Mouse (Mus musculus): ENCODE measurements around the gene Ankrd27. TPM values are rescaled to one million over a fixed set of nuclear protein-coding genes. Genes with fewer than 3 reads are reported as not detected.

The Ankrd27 gene
- total RNA-seq, 2 experiments from 2014 or later, result 30.1 to 35.3 TPM

DNA sequence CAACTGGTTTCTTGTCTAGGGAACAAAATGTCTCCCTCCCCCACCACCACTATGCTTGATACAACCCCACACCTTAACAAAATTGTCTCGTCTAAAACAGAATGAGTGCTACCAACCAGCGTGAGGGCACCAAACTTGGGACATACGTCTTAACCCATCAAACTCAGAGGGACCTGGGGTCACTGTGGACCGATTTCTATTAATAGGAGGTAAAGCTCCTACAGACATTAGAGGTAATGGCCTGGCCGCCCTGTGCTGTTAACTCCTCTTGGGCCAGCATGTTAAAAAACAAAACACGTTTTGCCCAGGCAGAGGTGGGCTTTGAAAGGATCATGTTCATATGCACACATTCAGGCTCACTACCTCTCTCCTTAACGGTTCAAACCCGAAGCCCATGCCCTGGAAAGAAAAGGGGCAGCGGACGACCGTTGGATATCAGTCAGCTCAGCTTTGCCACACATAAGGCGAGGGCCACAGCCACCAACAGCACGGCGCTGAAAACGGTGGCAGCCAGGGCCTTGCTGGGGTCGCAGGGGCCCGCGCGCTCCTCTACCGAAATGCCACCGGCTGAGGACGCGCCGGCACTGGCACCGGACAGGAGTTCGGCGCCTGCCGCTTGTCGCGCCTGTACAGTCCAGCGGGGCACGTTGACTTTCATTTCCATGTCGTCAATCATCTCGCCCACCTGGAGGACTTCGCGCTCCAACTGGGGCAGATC is 1.8 kb upstream of the Ankrd27 start:
- DNase-seq, result no peak

DNA sequence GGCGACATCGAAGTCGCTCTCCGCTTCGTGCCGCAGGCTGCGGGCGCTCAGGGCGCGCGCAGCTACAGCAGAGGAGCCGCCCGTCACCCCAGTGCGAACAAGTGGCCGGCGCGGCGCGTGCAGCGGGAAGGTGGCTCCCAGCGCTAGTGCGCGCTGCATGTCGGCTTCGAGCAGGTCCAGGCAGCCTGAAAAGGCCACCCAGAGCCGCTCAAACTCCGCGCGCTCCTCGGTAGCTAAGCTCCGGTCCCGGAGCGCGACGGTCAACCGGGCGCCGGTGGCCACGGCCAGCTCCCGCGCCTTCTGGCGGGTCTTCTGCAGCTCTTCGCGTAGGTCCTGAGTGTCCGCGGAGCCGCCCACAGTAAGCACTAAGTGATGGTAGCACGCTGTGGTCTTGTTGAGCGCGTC is 1.3 kb upstream of the Ankrd27 start:
- peak; percentile 60 for DNase-seq

DNA sequence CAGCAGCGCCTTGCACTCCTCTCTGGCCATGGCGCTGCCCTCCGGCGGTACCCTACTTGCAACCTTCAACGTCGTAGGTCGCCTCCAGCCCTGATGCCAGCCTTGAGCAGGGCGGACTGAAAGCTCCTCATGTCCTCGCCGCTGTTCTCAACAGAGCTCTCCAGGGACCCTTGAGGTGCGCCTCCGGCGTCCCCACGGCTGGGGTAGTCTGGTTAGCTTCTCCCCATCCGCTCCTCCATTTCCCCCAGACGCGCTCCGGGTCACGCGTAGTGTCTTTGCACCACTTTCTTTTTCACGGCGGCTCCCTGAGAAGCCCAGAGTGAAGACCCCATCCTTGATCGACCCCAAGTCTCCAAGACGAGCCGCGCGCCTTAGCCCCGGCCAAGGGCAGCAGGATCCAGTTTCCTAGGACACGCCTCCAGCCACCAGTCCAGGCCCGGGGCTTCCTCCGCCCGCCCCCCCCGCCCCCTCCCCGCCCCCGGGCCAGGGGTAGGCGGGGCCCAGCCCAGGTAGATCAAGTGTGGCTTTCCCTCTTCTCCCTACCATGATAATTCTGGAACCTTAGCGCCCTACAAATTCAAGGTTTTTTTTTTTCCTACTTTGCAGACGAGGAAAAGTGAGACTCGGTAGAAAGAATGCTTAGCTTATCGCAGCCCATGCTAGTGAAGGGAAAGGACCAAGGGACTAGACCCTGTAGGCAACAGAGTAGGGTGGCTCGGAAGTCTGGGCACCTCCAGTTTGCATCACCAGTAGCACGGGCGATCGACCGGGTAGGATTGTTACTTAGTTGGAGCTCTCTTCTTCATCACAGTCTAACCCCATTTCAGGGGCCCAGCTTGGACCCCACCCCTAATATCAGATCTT is 621 bp upstream of the Ankrd27 start, which contains the start of gene Rgs9bp:
Gene Rgs9bp, minus strand, starts transcription at position 392 of the 864 bp plus-strand sequence.
- peak; percentile 64 for DNase-seq

DNA sequence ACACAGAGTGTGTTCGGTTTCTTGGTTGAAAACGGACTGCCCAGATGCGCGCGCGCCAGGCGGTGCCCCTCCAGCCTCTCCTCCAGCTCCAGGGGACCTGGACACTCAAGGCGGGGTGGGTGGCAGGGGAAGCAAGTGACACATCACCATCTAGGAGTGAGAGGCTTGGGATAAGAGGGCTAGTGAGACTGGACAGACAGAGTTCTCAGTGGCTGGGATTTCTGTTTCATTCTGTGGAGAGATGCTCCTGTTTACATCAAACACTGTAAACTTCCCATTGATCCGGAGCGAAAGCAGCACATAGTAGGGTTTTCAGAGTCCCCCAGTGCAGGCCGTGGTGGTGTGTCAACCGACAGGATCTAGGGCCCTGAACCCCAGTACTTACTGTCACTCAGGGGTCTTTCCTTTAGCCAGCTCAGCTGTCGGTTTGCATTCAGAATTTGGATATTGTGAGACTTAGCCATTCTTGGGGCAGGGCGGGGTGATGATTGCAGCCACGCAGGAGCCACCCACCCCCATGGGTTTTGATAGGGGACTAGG is 932 bp downstream of the Ankrd27 start:
- peak; percentile 17 for DNase-seq

DNA sequence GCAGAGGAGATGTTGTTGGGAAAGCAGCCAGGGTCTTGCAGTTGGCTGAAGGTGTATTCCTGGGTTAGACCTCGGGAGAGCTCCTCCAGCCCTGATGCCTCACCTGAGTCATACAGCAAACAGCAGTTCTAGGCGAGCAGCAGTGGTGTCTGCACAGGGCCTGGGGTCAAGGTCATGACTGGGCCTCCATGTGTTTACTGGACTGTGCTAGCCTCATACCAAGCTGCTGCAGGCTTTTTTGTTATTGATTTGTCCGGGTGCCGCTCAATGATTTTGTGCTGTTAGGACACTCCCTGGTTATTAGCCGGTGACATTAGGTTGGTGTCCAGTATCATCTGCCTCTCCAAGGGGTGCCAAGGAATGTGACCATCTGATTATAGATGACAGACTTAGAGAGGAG is 1.7 kb downstream of the Ankrd27 start:
- no peak for DNase-seq

DNA sequence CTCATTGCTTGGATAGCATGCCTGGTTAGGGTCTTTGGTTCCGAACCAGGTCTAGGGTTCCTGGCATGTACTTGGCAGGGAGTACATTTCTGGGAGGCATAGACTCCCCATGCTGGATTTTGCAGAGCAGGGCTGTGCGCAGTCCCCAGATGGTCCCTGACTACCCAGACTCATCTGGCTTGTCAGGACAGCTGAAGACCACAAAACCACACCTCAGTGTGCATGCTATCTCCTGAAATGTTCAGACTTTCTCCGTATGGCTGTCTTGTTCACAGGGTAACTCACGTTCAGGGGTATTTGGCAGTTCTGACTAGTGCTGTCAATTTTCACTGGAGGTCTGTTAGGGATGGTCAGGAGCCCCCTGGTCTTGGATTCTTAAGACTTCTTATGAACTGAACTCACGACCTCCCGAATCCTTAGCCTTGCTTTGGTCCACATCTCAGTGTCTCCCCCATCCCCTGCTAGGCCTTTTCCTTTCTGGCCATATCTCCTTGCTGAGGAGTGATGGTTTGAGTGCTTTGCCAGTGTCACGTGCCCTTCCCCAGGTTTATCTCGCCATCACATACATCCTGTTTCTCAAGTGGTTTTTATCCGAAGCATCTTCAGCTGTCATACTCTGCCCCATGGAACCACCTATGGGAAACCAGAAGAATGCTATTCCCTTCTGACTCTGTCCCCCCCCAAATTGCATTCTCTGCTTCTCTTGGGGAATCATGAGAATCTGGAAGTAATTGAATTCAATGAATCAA is 2.8 kb downstream of the Ankrd27 start:
- DNase-seq, result no peak

DNA sequence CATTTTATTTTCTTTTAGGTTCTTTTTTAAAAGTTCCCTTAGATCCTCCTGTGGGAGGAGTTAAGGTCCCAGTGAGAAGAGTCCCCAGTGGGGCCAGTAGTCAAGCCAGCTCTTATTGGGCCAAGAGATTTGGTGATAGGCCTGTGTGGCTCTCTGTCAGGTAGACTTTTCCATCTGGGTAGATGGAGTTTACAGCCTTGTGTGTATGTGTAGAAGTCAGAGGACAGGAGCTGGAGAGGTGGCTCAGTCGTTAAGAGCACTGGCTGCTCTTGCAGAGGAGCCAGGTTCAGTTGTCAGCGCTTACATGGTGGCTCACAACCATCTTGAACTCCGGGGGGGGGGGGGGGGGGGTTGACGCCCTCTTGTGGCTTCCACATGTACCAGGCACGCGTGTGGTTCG is 3.4 kb downstream of the Ankrd27 start:
- DNase-seq, result no peak

DNA sequence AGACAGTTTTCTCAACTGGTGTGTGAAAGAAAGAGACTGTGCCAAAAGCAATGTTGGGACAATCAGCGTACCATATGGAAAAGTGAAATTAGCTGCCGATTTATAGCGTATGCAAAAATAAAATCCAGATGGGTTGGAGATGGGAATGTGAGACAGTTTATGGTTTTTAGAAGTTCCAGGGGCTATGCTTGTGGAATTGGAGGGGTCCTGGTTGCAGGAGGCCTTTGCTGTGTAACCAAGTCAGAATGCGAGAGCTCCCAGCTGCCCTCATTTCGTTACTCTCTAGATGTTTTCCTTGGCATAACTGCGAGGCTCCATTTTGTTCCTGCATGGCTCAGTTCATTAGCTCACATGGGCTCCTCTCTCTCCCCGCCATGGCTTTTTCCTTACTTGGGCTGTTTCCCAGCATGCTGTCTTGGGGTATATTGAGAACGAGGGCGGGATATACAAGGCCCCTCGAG is 4.7 kb downstream of the Ankrd27 start:
- peak; percentile 66 for DNase-seq

DNA sequence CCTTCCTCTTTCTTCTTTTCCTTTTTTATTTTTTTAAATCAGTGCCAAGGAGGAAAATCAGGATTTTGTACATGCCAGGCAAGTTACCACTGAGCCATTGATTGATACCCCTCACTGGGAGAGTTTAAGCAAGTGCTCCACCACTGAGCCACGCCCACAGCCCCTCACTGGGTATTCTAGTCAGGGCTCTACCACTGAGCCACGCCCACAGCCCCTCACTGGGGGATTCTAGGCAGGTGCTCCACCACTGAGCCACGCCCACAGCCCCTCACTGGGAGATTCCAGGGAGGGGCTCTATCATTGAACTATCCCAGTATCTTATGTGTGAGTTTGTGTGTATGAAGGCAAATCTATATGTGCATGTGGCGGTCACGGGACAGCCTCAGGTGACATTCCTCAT is 8.3 kb downstream of the Ankrd27 start:
- no peak for DNase-seq

DNA sequence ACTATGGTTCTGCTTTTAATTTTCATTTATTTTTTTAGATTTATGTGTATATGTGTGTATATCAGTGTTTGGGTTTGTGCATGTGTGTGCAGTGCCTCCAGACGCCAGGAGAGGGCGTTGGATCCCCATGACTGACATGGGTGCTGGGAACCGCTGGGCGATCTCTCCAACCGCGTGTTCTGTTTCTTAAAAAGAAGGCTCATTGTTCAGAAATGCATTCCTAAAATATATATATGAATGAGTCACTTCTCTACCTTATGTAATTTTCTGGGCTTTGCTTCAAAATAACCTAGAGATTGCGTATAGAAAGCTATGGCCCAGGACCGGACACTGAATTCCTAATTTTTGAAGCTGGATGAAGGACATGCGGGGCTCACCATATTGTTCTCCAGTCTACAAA is 13.4 kb downstream of the Ankrd27 start:
- no peak for DNase-seq

DNA sequence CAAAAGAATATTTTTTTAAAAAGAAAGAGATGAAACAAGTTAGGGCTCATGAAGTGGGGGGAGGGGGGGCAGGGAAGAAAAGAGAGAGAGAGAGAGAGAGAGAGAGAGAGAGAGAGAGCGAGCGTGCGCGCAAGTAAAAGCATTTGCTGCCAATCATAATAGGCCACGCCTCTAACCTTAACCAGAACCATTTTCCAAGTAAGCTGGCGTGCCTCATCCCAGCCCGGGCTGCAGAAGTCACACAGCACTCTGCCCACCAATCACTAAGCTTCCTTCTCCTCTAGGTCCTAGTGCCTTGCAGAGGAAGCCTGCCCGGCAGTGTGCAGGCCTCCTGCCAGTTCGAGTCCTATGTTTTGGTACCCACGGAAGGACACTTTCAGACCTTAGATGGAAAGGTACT is 14.0 kb downstream of the Ankrd27 start:
- no peak for DNase-seq

DNA sequence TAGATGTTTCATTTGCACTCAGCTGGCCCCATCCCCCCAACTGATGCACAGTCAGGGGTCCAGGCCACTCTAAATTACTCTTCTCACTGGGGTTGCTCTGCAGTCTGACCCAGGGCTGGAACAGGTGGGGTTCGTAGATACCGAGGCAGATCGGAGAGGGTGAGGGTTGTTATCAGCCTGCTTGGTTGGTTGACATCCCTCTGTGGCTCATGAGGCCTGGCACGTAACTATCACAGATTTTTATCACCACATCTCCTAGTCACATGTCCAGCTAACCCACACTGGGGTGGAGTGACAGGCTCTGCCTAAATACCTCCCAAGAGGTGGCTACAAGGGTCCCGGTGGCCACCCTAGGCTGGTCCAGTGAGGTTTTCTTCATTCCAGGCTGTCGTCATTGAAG is 15.1 kb downstream of the Ankrd27 start:
- DNase-seq, result no peak

DNA sequence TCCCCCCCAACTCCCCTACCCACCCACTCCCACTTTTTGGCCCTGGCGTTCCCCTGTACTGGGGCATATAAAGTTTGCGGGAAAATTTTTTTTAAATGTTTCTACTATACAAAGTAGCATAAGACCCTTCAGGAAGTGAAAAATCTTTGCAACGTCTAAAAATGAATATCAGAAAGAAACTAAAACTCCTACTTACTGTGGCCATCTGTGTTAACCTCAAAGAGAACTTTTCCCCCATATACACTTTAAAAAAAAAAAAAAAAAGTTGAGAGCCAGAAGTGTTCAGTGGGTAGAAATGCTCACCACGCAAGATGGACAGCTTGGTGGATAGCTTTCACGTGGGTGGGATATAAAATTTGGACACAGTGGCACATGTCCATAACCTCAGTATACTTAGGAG is 16.7 kb downstream of the Ankrd27 start:
- DNase-seq, result no peak

DNA sequence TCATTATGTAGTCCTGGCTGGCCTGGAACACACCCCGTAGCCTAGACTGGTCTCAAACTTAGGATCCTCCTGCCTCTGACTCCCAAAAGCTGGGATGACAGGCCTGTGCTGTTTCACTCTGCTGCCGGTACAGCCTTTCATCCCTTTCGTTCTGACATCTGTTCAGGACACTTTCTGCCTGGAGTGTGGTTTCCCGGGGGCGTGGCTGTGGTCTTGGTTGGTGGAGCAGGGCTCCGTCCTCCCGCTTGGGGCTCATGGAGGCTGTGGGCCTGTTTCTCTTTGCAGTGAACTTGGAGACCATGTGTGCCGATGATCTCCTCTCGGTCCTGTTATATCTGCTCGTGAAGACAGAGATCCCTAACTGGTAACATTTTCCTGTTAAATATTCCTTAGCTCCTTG is 20.8 kb downstream of the Ankrd27 start:
- DNase-seq, result no peak

DNA sequence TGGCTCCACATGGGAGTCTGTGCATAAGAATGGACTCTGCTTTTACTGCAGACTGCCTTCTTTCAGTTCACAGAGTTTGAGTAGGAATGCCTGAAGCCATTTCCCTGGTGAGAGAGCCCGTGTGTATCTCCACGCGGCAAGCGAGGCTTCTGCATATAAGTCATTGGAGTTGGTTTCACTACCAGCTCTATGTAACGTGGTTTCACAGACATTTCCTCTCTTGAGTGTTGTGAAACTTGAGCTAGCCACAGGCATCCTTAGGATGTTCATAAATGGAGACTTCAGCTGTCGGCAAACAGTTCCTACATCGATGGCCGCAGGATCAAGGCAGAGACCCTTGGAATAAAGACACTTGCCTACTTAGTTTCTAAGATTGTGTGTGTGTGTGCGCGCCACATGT is 23.2 kb downstream of the Ankrd27 start:
- no peak for DNase-seq

DNA sequence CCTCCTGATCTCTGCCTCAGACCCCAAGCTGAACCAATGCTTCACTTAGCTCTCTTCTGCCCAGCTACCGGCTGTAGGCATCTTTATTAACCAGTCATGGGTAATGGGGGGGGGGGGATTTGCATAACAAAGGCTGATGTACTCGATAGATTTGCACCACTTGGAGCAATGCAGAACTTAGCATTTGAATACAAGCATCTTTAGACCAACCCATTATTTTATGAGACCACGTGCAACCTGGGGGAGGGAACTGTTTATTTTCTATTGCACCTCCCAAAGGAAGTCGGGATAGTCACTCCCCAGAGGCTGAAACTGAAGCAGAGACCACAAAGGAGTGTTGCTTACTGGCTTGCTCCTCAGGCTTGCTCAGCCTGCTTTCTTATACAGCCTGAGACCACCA is 31.5 kb downstream of the Ankrd27 start:
- DNase-seq, result no peak

DNA sequence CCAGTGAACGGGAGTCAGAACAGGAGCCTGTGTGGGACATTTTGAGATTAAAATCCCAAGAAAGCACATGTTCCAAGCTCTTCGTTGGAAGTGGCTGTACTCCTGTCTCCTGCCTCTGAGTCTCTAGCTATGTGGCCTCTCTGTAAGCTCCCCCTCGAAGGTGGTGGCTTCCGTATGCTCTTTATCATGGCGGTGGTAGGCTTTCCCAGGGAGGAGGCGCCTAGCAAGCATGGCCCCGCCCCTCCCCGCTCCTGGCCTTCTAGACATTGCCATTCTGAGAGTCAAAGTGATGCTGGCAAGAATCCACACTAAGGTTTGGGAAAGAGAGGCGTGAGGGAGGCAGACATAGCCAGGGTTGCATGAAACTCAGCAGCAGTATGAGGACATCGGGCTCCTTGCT is 36.6 kb downstream of the Ankrd27 start:
- peak; percentile 8 for DNase-seq

DNA sequence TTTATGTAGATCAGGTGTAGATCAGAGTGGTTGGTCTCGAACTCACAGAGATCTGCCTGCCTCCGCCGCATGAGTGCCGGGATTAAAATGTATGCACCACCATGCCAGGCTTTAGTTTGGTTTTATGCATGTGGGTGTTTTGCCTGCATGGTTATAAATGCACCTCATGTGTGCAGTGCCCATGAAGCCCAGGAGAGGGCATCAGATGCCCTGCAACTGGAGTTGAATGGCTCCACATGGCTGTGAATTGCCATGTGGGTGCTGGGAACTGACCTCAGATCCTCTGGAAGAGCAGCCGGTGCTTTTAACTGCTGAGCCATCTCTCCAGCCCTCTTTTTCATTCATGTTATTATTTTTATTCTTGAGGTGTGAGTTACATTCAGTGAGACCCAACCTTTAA is 40.0 kb downstream of the Ankrd27 start:
- DNase-seq, result no peak

DNA sequence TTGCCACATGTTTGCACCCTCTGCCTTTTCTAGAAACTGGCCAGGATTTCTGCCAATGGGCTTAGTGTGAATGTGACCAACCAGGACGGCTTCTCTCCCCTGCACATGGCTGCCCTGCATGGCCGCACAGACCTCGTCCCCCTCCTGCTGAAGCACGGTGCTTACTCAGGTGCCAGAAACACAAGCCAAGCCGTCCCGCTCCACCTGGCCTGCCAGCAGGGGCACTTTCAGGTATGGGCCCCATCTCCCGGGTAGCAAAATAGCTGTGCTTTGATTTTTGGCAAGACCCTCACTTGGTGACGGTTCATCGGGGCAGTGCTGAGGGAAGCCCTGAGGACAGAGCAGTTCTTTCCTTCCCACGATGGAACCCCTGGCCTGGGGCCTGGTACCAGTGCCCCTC is 41.3 kb downstream of the Ankrd27 start:
- DNase-seq, result no peak

DNA sequence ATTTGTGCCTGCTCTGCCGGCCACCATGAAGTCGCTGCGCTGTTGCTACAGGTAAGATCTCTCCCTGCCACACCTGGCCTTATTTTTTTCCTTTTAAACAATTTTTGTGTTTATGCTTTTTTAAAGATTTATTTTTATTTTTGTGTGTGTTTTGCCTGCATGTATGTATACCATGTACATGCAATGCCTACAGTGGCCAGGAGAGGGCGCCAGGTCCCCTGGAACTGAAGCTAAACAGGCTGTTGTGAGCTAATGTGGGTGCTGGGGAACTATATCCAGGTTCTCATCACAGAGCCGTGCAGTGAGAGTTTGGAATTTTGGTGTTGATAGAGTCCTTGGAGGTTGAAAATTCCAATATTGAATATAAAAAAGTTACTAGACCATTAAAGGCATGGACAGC is 42.5 kb downstream of the Ankrd27 start:
- DNase-seq, result peak; percentile 29

DNA sequence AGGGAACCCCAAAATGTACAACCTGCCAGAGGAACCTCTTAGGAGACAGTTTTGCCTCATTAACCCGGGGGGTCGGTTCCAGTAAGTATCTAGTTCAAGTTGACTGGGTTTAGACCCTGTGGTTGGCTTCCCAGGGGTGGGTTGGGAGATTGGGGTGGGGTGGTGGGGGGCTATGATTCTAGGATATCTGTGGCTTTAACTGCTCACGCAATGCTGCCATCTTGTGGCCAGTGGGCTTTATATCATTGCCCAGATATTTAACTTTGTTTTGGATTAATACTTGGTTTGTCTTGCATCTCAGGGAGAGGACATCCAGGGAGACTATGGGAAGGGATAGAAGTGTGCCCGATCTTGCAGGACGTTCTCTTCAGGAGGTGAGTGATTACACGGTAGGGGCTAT is 50.2 kb downstream of the Ankrd27 start:
- peak; percentile 38 for DNase-seq

DNA sequence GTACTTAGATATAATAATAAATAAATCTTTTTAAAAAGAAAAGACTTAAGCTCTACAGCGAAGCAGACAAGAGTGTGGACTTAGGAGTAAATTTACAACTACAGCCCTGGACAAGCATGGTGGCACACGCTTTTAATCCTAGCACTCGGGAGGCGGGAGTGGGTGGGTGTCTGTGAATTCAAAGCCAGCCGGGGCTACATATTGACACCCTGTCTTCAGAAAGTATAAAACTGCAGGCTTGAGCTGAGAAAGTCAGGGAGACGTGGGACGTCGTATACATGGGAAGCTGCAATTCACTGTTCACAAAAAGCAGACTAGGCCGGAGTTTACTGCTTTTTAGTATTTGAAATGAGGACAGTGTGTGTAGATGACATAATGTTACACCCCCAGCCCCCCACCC is 50.8 kb downstream of the Ankrd27 start:
- no peak for DNase-seq

DNA sequence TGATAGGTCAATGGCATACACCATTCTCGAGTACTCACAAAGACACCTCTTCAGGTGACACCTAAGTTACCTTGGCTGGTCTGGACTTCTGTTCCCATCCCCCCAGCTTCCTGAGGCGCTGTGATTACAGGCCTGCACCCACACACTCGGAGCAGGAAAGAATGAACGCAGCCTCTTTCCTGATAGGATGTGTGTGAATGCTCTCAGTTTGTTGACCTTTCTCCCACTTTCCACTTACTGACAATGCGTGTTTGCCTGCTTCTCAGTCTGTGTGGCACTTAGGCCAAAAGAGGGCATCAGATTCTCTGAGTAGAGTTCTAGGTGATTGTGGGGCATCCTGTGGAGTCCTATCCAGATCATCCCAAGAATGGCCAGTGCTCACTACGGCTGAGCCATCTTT is 54.0 kb downstream of the Ankrd27 start:
- DNase-seq, result no peak

All from adrenal gland, postnatal 10 days (tissue).